Mouse (Mus musculus) CD4-positive helper T cell, adult 2 months (primary cell): ENCODE measurements around the gene Eif2ak4.

Source experiments
- DNase-seq: peaks from one replicate; pipeline ENCODE4 v3.0.0-alpha.2; 2012; ENCODE audit warnings: low read depth, missing footprints, low spot score

Gene Eif2ak4

DNA sequence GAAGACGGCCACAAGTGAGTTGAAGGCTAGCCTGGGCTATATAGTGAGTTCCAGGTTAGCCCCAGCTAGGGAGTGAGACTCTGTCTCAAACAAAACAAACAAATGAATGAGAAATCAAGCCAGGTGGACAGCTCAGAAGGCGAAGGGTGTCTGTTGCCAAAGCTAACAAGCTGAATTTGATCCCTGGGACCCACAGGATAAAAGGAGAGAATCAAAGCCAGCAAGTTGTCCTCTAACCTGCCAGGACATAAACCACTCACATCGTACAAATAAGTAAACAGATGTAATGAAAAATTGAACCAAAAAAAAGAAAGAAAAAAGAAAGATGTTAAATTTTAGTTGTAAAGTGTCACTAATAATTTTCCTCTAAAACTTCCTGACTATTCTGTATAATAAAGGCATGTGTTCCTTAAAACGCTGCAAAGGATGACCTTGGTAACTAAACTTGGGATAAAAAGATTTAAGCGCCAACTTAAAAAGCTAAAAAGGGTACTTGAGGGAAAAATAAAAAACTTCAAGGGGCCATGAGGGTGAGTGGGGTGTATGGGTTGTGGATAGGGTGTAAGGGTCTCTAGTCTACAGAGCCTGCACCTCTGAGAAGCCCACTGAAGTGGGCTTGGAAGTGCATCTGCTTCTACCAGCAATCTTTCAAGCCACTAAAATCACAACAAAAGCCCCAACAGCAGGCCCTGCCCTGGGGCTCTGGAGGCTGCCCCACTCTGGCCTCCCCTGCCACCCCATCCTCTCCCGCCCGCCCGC, 121.4 kb downstream of the Eif2ak4 start:
- DNase-seq: no peak

DNA sequence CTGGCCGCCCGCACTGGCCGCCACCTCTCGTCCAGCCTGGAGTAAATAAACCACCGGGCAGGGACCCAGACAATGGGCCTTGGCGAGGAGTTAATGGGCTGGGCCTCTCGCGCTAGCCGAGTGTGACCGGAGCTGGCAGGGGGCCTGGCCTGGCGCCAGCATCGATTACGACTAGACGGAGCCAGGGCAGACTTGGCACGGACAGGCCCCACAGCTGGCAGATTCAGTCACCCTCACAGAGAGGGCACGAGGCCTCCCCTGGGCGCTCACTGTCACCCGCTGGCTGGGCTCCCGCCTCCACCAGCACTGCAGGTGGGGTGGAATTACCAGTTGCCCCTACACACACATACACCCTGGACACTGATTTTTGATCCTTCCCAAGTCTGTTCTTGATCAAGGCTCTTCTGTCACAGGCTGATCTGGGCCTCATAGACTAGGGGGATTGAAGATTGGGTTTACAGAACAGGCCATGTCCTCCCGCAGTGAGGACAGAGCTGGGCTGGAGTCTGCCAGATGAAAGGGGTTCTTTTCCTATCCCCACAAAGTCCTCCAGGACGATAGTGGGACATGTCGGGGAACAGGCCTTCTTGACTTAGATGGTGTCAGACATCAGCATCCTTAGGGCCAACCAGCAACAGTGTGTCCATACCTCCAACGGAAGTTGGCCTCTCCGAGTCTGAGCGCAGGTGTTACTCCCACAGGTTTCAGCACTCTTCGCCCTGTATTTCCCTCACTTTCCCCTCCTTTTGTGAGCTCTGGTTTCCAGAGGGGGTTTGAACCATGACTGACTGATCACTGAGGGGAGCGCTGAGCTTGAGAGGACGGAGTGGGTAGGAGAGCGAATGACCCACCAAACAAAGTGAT, 122.3 kb downstream of the Eif2ak4 start:
- DNase-seq: no peak

DNA sequence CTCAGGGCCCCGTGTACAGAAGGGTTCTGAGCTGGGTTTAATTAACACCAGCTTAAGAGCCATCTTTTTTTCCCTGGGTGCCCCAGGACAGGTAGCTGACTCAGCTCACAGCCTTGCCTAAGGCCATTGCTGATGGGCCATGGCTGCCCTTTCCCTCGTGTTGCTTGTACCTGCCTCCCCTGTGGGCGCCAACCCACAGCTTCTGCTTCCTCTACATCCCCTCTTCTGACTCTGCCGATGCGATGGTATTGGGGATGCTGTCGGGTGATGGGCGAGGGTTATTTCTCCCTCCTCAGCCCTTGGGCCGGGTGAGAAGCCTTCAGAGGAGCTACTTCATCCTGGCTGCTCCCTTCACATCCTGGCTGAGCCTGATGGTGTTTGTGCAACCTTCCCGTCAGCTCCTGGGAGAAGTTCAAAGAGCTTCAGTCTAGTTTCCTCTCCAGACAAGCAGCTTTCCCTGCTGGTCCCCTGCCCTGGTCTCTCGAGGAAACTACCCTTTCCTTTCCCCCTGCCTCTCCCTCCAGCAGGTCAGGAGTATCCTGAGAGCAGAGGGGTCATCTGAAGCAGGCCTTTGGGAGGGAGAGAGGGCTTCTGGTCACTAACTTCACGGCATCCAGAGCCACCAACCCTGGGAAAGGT, 123.5 kb downstream of the Eif2ak4 start:
- DNase-seq: no peak

DNA sequence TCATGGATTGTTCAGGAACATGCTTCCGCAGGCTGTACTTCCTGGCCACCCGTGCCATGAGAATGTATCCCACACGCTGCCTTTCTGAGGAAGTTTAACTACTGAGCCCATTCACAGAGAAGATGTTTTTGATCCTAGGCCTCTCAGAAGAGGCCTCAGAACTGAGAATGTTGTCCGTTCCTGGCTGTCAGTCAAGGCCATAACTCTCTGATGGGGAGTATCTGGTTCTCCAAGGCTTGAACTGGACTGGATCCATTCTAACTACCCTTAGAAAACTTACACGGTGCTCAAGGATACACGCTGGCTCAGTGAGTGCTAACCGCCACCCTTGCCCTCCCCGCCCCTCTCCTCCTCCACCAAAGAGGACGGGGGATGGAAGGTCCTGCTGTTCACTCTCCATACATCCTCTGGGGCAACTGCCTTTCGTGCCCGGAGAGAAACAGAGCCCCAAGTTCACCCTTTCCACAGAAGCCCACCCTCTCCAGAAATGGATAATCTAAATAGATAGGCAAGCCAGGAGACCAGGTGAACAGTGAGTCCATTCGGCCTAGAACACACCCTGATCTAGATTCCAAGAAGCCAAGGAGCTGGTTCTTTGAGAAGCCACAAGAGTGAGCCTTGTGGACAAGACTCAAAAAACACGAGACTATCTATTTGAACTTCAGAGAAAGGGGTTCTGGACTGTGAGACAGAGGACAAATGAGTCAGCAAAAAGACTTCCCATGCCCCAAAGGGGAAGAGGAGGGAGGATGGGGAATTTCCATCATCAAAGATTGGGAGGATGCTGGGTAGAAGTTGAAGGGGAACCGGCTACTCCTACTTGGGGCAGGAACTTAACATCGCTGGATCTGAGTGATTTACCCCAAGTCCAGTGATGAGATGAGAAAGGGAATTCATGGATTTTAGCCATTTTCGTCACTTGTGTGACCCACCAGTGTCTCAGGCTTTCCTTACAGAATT, 124.3 kb downstream of the Eif2ak4 start:
- no peak for DNase-seq

DNA sequence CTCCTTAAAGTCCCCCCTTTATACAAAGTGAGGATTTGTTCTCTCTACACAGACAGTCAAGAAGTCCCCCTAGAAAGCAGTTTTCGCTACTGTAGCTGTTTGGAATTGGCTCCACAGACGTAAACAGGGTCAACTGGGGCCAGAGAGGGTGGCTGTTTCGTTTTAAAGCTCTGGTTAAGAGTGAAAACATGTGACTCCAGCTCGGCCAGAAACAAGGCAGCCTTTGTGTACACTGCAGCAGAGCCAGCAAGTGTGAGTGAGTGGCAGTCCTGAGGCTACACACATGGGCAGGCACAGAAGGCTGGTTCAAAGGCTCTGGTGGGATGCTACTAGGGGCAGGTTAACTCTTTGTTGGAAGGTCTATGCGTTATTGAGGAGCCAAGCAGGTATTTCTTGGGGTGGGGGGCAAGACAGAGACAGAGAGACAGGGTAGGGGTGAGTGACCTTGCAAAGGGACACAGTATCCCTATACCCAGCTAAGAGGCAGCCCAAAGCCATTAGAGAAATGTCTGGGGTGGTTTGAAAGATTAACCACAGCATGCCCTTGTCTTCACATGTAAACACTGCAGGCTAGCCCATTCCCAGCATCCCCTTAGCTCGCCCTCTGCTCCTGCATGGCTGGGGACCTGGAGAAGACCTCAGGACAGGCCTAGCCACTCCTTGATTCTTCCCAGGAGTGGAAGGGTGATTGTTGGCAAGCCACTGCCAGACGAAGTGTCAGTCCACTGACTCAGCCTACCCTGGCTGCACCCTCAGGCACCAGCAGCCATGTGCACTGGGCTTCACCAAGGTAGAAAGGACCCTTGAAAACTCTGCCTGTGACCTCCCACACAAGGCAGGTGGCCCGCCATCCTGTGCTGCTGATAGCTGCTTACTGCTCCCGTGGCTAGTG, 131.9 kb downstream of the Eif2ak4 start:
- no peak for DNase-seq

DNA sequence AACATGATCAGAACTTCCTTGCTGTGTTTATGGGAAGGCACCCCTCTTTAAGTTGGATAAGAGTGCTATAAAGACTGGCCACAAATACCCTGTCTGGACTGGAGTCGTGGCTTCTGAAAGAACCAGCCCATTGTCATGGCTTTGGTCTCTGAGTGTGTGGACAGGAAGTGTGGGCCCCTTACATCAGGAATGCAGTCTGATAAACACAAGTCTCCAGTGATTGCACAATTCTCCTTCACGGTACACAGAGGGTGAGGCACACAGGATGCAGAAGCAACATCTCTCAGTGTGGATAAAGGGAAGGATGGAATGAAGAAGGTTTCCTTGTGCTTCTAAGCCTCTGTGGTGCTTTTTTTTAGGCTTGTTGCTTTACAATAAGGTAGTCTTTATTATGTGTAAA, 133.8 kb downstream of the Eif2ak4 start:
- no peak for DNase-seq

DNA sequence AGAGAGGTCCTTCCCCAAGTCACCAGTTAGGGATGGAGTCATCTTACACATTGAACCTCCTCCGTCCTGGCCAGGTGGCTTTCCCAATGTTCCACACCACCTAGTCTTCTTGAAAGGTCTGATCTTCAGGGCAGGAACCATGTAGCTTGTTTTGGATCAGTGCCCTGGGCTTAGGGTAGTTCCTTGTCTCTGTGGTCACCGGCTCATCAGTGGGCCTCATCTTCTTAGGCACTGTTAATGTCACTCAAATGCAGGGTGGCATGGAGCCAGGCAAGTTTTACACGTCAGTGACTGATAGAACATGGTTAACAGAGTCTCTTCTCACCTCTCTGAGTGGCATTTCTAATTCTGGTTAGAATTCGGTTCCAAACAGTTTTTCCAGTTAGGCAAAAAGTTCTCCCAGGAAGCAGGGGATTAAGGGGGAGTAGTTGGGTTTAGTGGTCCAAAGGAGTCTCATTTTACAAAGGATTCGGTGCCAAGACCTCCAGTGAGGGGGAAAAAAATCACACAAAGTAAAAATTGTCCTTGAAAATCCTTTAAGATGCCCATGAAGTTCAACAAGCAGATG, 134.8 kb downstream of the Eif2ak4 start:
- DNase-seq: no peak

DNA sequence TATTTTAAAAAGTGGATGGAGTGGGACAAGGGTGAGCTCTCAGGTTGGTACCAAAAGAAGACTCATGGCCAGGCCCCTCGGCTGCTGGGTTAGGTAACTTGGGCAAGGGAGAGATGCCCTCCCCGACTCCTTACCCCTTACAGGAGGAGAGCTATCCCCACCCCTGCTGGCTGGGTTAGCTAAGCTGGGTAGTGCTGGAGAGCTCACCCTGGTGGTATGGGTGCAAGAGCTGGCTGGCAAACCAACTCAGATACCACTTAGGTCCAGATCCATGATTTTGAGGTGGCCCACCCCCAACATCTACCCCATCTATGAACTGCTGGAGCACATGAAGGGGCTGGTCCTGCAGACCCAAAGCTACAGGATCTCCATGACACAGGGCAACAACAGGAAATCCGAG, 136.4 kb downstream of the Eif2ak4 start:
- DNase-seq: no peak
